Mouse (Mus musculus) cerebellum, adult 2 months (tissue): Measurements from ENCODE around the gene Fam19a2. TPM values are rescaled to one million over a fixed set of nuclear protein-coding genes. Genes with fewer than 3 reads are reported as not detected.

Experiments used
- DNase-seq, 2 experiments: peaks; one replicate each; pipeline ENCODE4 v3.0.0; 2021
- H3K27ac ChIP-seq: fragments of 200-500 bp; 2 replicates; pipeline ENCODE4 v1.5.1; 2012; ENCODE audit warnings: low read length, control low read depth, inconsistent platforms; ENCODE audit not compliant: insufficient read depth
- H3K27me3 ChIP-seq: fragments of 200-500 bp; 2 replicates; pipeline ENCODE4 v1.6.1; 2012; ENCODE audit warnings: inconsistent platforms, mild to moderate bottlenecking, low read length, moderate library complexity; ENCODE audit not compliant: control insufficient read depth, insufficient read depth
- H3K4me1 ChIP-seq: fragments of 200-500 bp; 2 replicates; pipeline ENCODE4 v1.6.1; 2011; ENCODE audit warnings: low read length; ENCODE audit not compliant: control insufficient read depth, insufficient read depth
- H3K4me3 ChIP-seq: fragments of 200-500 bp; replicated peaks from 2 replicates; pipeline ENCODE3; 2011; ENCODE audit warnings: mild to moderate bottlenecking, low read depth, low read length, control low read depth; ENCODE audit not compliant: insufficient read depth
- CTCF ChIP-seq: fragments of 200-500 bp; IDR thresholded peaks from 2 replicates; pipeline ENCODE4 v1.5.1; 2011; ENCODE audit warnings: low read depth, mild to moderate bottlenecking, control low read depth, low read length, moderate library complexity, borderline replicate concordance; ENCODE audit not compliant: insufficient read depth
- POLR2A ChIP-seq: fragments of 200-500 bp; IDR thresholded peaks from 2 replicates; pipeline ENCODE4 v1.6.1; 2011; ENCODE audit warnings: low read length, control low read depth, borderline replicate concordance; ENCODE audit not compliant: insufficient read depth
- WGBS: fragments of 180-500 bp; shearing (Covaris S2); methylation state at CpG from one replicate; pipeline ENCODE4 v1.1.7; 2018; 5-methylcytosine and 5-hydroxymethylcytosine counted together
- polyA plus RNA-seq: library from polyadenylated mRNA; depleted of rRNA; stranded (reverse); fragments of >200 nt; gene quantifications from 2 replicates; pipeline ENCODE4 v1.2.3, GENCODE M21; 2012

Fam19a2 gene
- polyA plus RNA-seq, 1 experiment, result 8.5 TPM

DNA sequence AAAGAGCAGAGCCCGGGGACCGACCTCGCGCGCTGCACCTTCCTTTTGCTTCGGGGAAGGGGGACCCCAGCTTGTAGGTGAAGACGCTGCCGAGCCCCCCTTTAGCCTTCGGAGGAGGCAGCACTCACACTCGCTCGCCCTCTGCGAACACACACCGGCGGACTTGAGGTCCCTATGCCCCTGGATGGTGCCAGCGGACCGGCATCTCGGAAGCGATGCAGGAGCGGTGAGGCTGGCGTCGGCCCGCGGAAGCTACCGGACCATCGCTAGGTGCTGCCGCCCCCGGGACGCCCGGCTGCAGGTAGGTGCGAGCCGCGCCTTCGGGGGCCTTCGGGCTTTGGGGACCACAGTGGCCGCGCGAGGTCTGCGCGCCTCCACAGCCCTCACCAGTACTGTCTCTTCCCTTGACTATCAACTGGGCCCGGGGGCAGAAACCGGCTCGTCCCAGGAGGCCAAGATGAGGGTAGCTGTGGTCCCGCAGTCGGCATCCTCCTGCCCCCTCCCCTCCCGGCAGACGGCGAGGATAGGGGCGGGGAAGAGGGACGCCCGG, 1.5 kb downstream of the Fam19a2 start:
- Histone ChIP-seq H3K27ac (no peak overlapping the region), H3K4me1 (no peaks in the 10 kb centered on the region), H3K27me3 (peaks cover 4% of the 10 kb centered on the region; the same call in 1 of the 2 replicates), H3K4me3 (peak overlapping the region; percentile 31)
- peak in 1 of 2 experiments; percentile 16 for DNase-seq
- under 1% methylated on average over 50 of the region's 50 CpGs for WGBS
- TF ChIP-seq POLR2A (no peak), CTCF (no peak)

DNA sequence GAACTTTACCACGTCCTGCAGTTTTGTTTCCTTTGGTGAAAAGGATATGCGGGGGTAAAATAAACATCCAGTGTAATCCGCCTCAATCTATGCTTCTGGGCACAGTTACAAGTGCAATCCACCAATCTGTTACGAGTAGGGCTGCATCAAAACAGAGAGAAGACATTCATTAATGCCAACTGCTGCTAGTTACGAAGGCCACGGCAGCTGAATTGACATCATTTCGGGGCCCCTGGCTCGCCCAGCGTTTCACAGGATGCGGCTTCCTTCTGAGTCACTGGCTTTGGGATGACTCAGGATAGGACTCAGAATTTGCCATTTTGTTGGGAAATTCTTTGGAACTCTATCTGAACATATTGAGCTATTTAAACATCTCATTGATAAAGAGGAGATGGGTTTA, 4.8 kb downstream of the Fam19a2 start:
- Histone ChIP-seq H3K4me3 (no peak overlapping the region), H3K27ac (no peak overlapping the region), H3K4me1 (no peaks in the 10 kb centered on the region), H3K27me3 (peaks cover 4% of the 10 kb centered on the region; the same call in 1 of the 2 replicates)
- 64% methylated on average over 10 of the region's 10 CpGs for WGBS
- DNase-seq, result no peak
- TF ChIP-seq CTCF (no peak), POLR2A (no peak)

DNA sequence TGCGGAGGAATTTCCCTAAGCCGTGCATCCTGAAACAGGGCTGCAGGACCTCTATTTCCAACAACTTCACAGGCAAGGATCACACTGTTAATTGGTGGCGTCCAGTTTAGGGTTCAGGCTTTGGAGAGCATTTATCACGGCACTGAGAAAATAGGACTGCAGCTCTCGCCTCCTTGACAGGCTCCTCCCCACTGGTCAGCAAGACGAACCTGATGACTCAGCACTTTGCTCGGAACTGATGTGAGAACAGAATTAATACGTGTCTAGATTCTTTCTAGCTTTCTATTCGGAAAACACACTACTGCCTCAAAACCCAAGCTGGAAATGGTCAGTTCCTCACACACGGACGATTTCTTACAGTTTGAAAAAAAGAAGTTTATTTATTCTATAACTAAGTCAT, 10.8 kb downstream of the Fam19a2 start:
- DNase-seq, result no peak
- 72% methylated on average over 11 of the region's 11 CpGs for WGBS
- H3K27ac ChIP-seq, result no peak overlapping the region
- H3K4me1 ChIP-seq, result no peaks in the 10 kb centered on the region
- H3K4me3 ChIP-seq, result no peak overlapping the region
- TF ChIP-seq POLR2A, result no peak
- TF ChIP-seq CTCF, result no peak
- H3K27me3 ChIP-seq, result no peaks in the 10 kb centered on the region

DNA sequence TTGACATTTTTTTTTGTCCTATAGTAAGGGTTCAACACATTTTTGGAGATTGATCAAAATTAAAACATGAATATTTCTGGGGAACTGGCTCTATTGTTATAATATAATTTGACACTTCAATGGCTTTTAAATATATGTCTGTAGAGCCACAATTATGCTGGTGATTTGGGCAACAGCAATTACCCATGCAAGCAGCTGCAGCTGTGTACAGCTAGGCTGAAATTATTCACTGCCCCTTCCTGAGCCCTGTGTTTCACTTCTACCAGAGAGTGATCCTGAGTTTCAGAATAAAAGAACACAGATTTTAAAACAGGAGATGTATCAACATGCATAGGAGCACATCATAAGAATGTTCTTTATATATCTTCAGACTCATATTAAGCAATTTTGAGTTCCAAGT, 43.5 kb downstream of the Fam19a2 start:
- H3K4me3 ChIP-seq, result no peak overlapping the region
- H3K27ac ChIP-seq, result no peak overlapping the region
- no peak for DNase-seq
- H3K4me1 ChIP-seq, result no peaks in the 10 kb centered on the region
- H3K27me3 ChIP-seq, result no peaks in the 10 kb centered on the region
- no peak for TF ChIP-seq POLR2A
- no peak for TF ChIP-seq CTCF

DNA sequence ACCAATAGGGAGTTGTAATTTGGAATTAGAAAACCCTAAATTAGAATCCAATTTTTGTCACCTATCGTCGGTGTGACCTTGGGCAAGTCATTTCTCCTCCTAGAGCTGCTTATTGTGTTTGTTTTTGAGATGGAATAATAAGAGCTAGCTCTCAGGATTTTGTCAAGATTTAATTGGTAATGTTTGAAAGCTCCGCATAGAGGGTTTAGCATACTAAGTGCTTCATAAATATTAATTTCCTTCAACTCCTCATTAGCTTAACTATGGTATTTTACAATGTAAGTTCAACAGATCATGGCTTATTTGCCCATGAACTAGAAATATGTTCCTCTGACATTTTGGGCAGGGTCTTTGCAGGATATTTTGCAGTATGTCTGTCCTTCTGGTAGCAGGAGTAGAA, 62.5 kb downstream of the Fam19a2 start:
- TF ChIP-seq CTCF (no peak), POLR2A (no peak)
- 97% methylated on average over 3 of the region's 3 CpGs for WGBS
- no peaks in the 10 kb centered on the region for H3K27me3 ChIP-seq
- no peak for DNase-seq
- no peaks in the 10 kb centered on the region for H3K4me1 ChIP-seq
- no peak overlapping the region for H3K27ac ChIP-seq
- H3K4me3 ChIP-seq, result no peak overlapping the region

DNA sequence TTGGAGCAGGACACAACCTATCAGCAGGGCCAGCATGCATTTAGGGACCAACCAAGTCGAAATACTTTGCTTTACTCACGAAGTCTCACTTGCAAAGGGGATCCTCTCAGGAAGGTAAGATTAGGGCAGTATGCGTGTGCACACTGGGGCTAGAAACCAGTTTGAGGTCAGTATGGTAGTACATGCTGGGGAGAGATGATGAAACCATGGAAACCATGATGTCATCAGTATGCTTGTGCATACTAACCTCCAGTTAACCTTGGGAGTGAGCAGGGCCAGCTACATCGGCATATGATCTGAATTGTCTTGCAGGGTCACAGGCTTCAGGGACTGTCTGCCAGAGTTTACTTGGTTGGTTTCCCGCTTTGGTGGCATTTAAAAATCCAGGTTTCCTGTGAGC, 77.5 kb downstream of the Fam19a2 start:
- H3K27me3 ChIP-seq, result no peaks in the 10 kb centered on the region
- no peak overlapping the region for H3K27ac ChIP-seq
- no peak overlapping the region for H3K4me3 ChIP-seq
- no peak for DNase-seq
- no peaks in the 10 kb centered on the region for H3K4me1 ChIP-seq
- TF ChIP-seq POLR2A (no peak), CTCF (no peak)
- 69% methylated on average over 5 of the region's 5 CpGs for WGBS

DNA sequence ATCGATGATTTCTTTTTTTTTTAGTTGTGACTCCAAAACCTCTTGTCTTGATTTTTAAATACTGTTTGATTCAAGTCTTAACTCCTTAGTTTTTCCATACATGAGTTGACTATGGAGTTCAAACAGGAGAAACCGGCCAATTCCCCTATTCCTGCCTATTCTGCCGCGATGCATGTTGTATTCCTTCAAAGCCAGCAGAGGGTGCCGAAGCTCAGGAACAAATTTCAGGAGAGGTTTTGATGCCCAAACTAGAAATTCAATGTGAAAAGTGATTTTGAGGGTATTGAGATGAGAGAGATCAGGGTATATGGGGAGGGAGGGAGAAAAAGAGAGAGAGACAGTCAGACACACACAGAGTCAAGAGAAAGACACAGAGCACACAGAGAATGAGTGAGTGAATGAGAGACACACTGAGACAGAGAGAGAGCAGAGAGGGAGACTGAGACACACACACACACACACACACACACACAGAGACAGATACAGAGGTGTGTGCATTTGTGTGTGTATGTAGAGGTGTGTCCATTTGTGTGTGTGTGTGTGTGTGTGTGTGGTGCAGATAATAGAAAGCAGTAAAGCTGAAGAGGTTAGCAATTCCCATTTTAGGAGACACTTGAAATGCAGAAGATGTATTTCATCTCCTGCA, 78.9 kb downstream of the Fam19a2 start:
- peak; percentile 6 to 7 for DNase-seq
- Histone ChIP-seq H3K27ac (no peak overlapping the region), H3K27me3 (no peaks in the 10 kb centered on the region), H3K4me3 (no peak overlapping the region), H3K4me1 (no peaks in the 10 kb centered on the region)
- WGBS, result 25% methylated on average over 5 of the region's 5 CpGs
- TF ChIP-seq POLR2A (no peak), CTCF (0 out of 2 replicates have a peak, but pooled peaks have one; percentile 9)

DNA sequence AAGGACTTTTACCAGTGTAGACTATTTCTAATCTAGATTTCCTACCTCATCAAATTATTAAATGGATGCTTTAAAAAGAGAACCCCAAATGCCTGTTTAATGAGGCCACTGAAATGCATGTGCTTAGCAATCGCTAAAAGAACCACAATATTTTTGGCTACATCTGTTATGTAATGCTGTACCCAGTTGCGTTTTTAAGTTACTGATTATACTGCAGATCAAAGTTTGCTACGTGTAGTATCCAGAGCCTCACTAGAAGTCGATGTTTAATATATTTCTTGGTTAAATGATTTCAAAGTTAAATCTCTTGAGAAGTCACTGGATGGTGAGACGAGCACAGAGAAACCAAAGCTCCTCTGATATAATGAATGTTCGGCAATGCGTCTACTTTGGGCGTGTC, 82.5 kb downstream of the Fam19a2 start:
- no peak for TF ChIP-seq CTCF
- TF ChIP-seq POLR2A, result no peak
- no peak for DNase-seq
- Histone ChIP-seq H3K4me1 (no peaks in the 10 kb centered on the region), H3K4me3 (no peak overlapping the region), H3K27ac (no peak overlapping the region), H3K27me3 (no peaks in the 10 kb centered on the region)
- 96% methylated on average over 8 of the region's 8 CpGs for WGBS

DNA sequence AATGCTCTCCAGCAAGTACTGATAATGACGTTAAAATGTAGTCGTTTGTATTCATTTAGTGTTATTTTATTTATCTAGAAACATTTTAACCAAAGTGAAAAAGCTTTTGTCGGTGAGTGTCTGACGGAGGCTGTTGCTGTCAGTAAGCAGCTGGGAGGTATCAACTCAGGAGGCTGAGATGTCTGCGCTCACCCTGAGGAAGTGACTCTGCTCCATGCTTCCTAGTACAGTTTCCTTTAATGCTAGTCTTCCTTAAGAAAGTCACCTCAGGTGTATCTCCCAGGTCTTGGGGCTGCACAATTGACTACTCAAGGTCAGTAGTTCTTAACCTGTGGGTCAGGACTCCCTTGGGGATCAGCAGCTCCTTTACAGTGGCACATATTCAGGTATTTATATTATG, 89.9 kb downstream of the Fam19a2 start:
- H3K4me3 ChIP-seq, result no peak overlapping the region
- no peaks in the 10 kb centered on the region for H3K4me1 ChIP-seq
- WGBS, result 91% methylated on average over 5 of the region's 5 CpGs
- H3K27me3 ChIP-seq, result no peaks in the 10 kb centered on the region
- H3K27ac ChIP-seq, result no peak overlapping the region
- DNase-seq, result no peak
- TF ChIP-seq POLR2A, result no peak
- TF ChIP-seq CTCF, result no peak
